Mouse (Mus musculus) CD8-positive naive resting alpha-beta T cell, adult 57 days (primary cell): ENCODE data around the gene Trp53. TPM values are rescaled to one million over a fixed set of nuclear protein-coding genes. Genes with fewer than 3 reads are reported as not detected.

Experiments used
- total RNA-seq: library from RNA; stranded (reverse); gene quantifications from one replicate; pipeline ENCODE4 v1.2.4, GENCODE M21; 2023

The Trp53 gene
- total RNA-seq = 157 TPM

GRCm38 (mm10) chr11:69580091-69580514 is at the start of gene Trp53, which contains the start of gene Wrap53:
Trp53 (plus strand) TSS chr11:69580359.
Wrap53 (minus strand) TSS chr11:69580255.

GRCm38 (mm10) chr11:69549060-69549656 is 31.0 kb upstream of the Trp53 start, which contains the start of gene Dnah2:
Dnah2 (minus strand) TSS chr11:69549110.

GRCm38 (mm10) chr11:69559851-69560765 is 20.1 kb upstream of the Trp53 start, which contains the start of gene Efnb3:
Efnb3 (minus strand) TSS chr11:69560205.

GRCm38 (mm10) chr11:69605726-69606490 is 25.7 kb downstream of the Trp53 start, which contains the start of gene Atp1b2:
Atp1b2 (minus strand) TSS chr11:69605942.

GRCm38 (mm10) chr11:69617805-69618204 is 37.6 kb downstream of the Trp53 start, which contains the start of gene Shbg:
Shbg (minus strand) TSS chr11:69617905.

GRCm38 (mm10) chr11:69621571-69622268 is 41.6 kb downstream of the Trp53 start, which contains the start of gene Sat2:
Sat2 (plus strand) TSS chr11:69622024.

GRCm38 (mm10) chr11:69632284-69633089 is 52.3 kb downstream of the Trp53 start, which contains the start of gene Fxr2:
Fxr2 (plus strand) TSS chr11:69632990.

Other genes starting within 250 kb of the Trp53 start
- gene Rnf227, start 239.9 kb upstream of the Trp53 start, total RNA-seq = 1.5 TPM
- 596 TPM for gene Chd3, start 211.0 kb upstream of the Trp53 start, total RNA-seq
- gene Naa38, start 184.9 kb upstream of the Trp53 start, total RNA-seq = 28.6 TPM
- 35.5 TPM for gene Cyb5d1, start 184.7 kb upstream of the Trp53 start, total RNA-seq
- gene Tmem88, start 182.1 kb upstream of the Trp53 start, total RNA-seq = 9.5 TPM
- 156 TPM for gene Kdm6b, start 166.7 kb upstream of the Trp53 start, total RNA-seq
- 0.09 TPM for gene Dnah2, start 31.2 kb upstream of the Trp53 start, total RNA-seq
- 0.46 TPM for gene Efnb3, start 20.2 kb upstream of the Trp53 start, total RNA-seq
- gene Wrap53, start 104 bp upstream of the Trp53 start, total RNA-seq = 11.6 TPM
- gene Atp1b2, start 25.6 kb downstream of the Trp53 start, total RNA-seq = 0.21 TPM
- not detected for gene Shbg, start 37.5 kb downstream of the Trp53 start, total RNA-seq
- not detected for gene Sat2, start 41.7 kb downstream of the Trp53 start, total RNA-seq
- 68.8 TPM for gene Fxr2, start 52.6 kb downstream of the Trp53 start, total RNA-seq
- gene Sox15, start 75.0 kb downstream of the Trp53 start, total RNA-seq = not detected
- gene Mpdu1, start 82.3 kb downstream of the Trp53 start, total RNA-seq = 60.5 TPM
- 7.5 TPM for gene Cd68, start 85.8 kb downstream of the Trp53 start, total RNA-seq
- gene Eif4a1, start 92.1 kb downstream of the Trp53 start, total RNA-seq = 892 TPM
- gene Senp3, start 101.7 kb downstream of the Trp53 start, total RNA-seq = 129 TPM
- not detected for gene Tnfsf13, start 105.4 kb downstream of the Trp53 start, total RNA-seq
- gene Tnfsf12, start 115.5 kb downstream of the Trp53 start, total RNA-seq = not detected
- gene Tnfsfm13, start 115.7 kb downstream of the Trp53 start, total RNA-seq = not detected
- gene Polr2a, start 178.3 kb downstream of the Trp53 start, total RNA-seq = 188 TPM
- gene Slc35g3, start 181.6 kb downstream of the Trp53 start, total RNA-seq = not detected
- gene Zbtb4, start 185.6 kb downstream of the Trp53 start, total RNA-seq = 52.4 TPM
- 3.1 TPM for gene Chrnb1, start 215.6 kb downstream of the Trp53 start, total RNA-seq
- gene Fgf11, start 221.5 kb downstream of the Trp53 start, total RNA-seq = not detected
- not detected for gene Tmem102, start 225.3 kb downstream of the Trp53 start, total RNA-seq
- not detected for gene Gm39566, start 234.9 kb downstream of the Trp53 start, total RNA-seq
- gene Spem2, start 238.1 kb downstream of the Trp53 start, total RNA-seq = not detected
- not detected for gene Spem1, start 241.8 kb downstream of the Trp53 start, total RNA-seq